Mouse (Mus musculus): ENCODE measurements around the gene Slc6a18.

DNA sequence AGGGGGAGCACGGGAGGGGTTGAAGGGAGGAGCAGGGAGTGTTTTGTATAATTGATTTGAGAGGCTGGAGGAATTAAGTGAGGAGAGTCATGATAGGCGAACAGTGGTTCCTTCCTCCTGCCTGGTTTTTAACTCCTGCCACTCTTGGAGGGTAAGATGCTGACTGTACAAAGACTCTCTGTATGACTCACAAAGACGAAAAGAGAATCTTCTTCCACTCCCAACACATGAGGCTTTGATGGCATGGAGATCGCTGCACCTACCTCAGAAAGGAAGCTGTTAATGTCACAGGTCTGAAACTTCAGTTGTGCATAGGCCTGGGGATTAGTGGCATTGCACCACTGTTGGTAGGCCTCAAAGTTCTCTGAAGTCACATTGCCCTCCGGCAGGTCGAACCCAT, 7.7 kb upstream of the Slc6a18 start:
- no peak for TF ChIP-seq GATA1 (IDR thresholded peaks at IDR 0.05; ENCODE audit: low read length)
- no peak for TF ChIP-seq TAL1 (IDR thresholded peaks at IDR 0.05; ENCODE audit: low read length)

All from erythroblast, embryonic 14.5 days (primary cell).